Mouse (Mus musculus) hindbrain, embryonic 13.5 days (tissue): ENCODE measurements around the gene Htra2. TPM values are rescaled to one million over a fixed set of nuclear protein-coding genes. Genes with fewer than 3 reads are reported as not detected.

Source experiments
- ATAC-seq: fragments of 200-750 bp; cut with Nextera tagmentation; 2 replicates; pipeline ENCODE4 v1.8.0; 2017; ENCODE audit warnings: moderate TSS enrichment; ENCODE audit not compliant: low FRiP score
- H3K27ac ChIP-seq: fragments of 300-500 bp; sonication (generic); 2 replicates; pipeline ENCODE4 v1.5.1; 2015; ENCODE audit warnings: inconsistent platforms, mild to moderate bottlenecking, moderate library complexity
- H3K27me3 ChIP-seq: fragments of 300-500 bp; sonication (generic); 2 replicates; pipeline ENCODE4 v1.6.1; 2015; ENCODE audit warnings: mild to moderate bottlenecking, inconsistent platforms
- H3K36me3 ChIP-seq: fragments of 300-500 bp; sonication (generic); 2 replicates; pipeline ENCODE4 v1.6.1; 2015; ENCODE audit warnings: mild to moderate bottlenecking, inconsistent platforms
- H3K4me1 ChIP-seq: fragments of 300-500 bp; sonication (generic); replicated peaks from 2 replicates; pipeline ENCODE4 v1.6.1; 2015; ENCODE audit warnings: inconsistent platforms
- H3K4me2 ChIP-seq: fragments of 300-500 bp; sonication (generic); 2 replicates; pipeline ENCODE4 v1.6.1; 2015; ENCODE audit warnings: inconsistent platforms, mild to moderate bottlenecking, moderate library complexity
- H3K4me3 ChIP-seq: fragments of 300-500 bp; sonication (generic); 2 replicates; pipeline ENCODE4 v1.5.1; 2015; ENCODE audit warnings: mild to moderate bottlenecking, inconsistent platforms
- H3K9ac ChIP-seq: fragments of 300-500 bp; sonication (generic); 2 replicates; pipeline ENCODE4 v1.6.1; 2015; ENCODE audit warnings: mild to moderate bottlenecking, inconsistent platforms
- H3K9me3 ChIP-seq: fragments of 300-500 bp; sonication (generic); 2 replicates; pipeline ENCODE4 v1.6.1; 2016; ENCODE audit warnings: inconsistent platforms
- WGBS: fragments of 180-500 bp; shearing (Covaris S2); methylation state at CpG from one replicate; pipeline ENCODE4 v1.1.7; 2015; 5-methylcytosine and 5-hydroxymethylcytosine counted together
- polyA plus RNA-seq: library from polyadenylated mRNA; unstranded; fragments of >200 nt; fragmentation: Nextera tagmentation; extraction: Ambion mirVana; gene quantifications from 2 replicates; pipeline ENCODE4 v1.2.1, GENCODE M21; 2015

Htra2 gene
- polyA plus RNA-seq, 1 experiment from 2014 or later = 68.6 TPM

DNA sequence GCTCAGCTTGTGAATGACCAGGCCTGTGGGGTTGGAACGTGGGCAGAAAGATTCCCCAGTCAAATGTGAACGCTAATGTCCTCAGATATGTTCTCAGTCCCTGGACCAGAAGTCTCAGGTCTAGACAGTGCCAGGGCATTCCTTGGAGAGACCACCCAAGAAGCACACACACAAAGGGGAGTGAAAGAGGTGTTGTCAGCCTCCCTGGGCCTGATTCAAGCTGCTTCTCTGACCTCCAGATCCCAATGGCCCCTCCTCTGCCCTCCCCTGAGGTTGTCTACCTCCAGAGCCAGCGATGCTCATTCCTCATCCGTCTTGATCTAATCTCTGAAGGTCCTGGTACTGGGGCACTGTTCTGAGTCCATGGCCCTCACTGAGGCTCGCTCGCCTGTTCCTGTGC, 11.5 kb downstream of the Htra2 start:
- no peak overlapping the region for H3K4me2 ChIP-seq
- 65% methylated on average over 6 of the region's 6 CpGs for WGBS
- H3K9ac ChIP-seq = no peak overlapping the region
- no peaks in the 10 kb centered on the region for H3K36me3 ChIP-seq
- peaks cover 4% of the 10 kb centered on the region for H3K4me1 ChIP-seq
- H3K4me3 ChIP-seq = no peak overlapping the region
- H3K27me3 ChIP-seq = no peaks in the 10 kb centered on the region
- ATAC-seq = no peak
- no peaks in the 10 kb centered on the region for H3K9me3 ChIP-seq
- no peak overlapping the region for H3K27ac ChIP-seq

DNA sequence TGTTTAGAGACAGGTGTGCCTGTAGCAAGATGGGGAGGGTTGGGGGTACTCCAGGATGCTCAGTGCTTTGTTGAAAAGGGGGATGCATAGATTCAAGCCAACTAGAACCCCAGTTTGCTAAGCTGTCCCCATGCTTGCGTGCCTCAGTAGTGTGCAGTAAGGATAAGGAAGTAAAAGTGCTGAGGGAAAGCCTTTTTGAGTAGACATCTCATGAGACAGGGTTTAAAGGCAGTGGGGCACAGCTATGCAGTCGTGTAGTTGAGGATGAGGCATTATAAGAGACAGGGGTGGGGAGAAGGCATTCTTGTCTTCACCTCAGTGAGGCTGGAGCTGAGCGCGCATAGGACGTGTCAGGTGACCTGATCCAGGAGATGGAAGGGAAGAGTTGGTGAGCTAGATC, 14.5 kb downstream of the Htra2 start:
- Histone ChIP-seq H3K27me3 (peaks cover 6% of the 10 kb centered on the region), H3K36me3 (no peaks in the 10 kb centered on the region), H3K4me1 (peaks cover 9% of the 10 kb centered on the region), H3K9me3 (no peaks in the 10 kb centered on the region), H3K9ac (no peak overlapping the region), H3K27ac (no peak overlapping the region), H3K4me2 (no peak overlapping the region), H3K4me3 (no peak overlapping the region)
- no peak for ATAC-seq
- WGBS = 80% methylated on average over 5 of the region's 5 CpGs

DNA sequence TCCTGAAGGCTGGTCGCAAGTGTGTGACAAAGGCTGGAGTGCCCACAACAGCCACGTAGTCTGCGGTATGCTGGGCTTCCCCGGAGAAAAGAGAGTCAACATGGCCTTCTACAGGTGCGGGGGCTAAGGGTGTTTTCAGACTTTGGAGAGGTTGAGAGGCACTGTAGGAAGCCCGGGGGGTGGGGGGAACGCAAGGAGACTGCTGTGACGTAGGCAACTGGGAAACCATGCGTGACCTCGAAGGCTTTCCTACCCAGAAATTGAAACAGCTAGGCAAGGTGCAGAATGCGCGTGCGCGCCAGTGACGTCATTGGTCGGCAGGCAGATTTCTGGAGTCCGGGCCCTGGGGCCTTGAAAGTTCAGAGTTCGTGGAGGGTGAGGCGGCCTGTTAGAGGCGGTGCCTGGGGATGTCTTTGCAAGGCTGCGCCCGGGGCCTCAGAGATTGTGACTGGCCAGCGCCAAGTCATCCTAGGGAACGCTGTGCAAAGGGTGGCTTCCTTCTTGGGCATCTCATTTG, 16.5 kb downstream of the Htra2 start:
- Histone ChIP-seq H3K9me3 (no peaks in the 10 kb centered on the region), H3K27me3 (peaks cover 25% of the 10 kb centered on the region), H3K36me3 (no peaks in the 10 kb centered on the region), H3K4me2 (peak overlapping the region; percentile 53), H3K9ac (peak overlapping the region; percentile 43), H3K4me3 (peak overlapping the region; percentile 26), H3K4me1 (peaks cover 20% of the 10 kb centered on the region), H3K27ac (no peak overlapping the region)
- 5% methylated on average over 24 of the region's 24 CpGs for WGBS
- peak; percentile 65 for ATAC-seq

DNA sequence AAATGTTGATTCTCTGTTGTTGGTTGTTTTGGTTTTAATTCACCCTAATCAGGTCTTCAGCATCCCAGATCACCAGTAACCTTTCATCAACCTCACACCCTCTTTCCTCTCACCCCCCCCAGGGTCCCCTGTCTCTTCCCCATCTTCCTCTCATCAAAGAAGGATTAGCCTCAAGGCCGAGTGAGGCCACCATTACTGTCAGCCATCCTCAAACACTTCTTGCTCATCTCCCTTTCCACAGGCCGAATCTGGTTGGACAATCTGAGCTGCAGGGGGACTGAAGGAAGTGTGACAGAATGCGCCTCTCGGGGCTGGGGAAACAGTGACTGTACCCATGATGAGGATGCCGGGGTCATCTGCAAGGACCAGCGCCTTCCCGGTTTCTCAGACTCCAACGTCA, 17.9 kb downstream of the Htra2 start:
- Histone ChIP-seq H3K4me1 (peaks cover 34% of the 10 kb centered on the region), H3K9me3 (no peaks in the 10 kb centered on the region), H3K4me2 (no peak overlapping the region), H3K4me3 (no peak overlapping the region), H3K27me3 (peaks cover 39% of the 10 kb centered on the region), H3K9ac (no peak overlapping the region), H3K36me3 (no peaks in the 10 kb centered on the region), H3K27ac (no peak overlapping the region)
- 88% methylated on average over 8 of the region's 8 CpGs for WGBS
- ATAC-seq = no peak

DNA sequence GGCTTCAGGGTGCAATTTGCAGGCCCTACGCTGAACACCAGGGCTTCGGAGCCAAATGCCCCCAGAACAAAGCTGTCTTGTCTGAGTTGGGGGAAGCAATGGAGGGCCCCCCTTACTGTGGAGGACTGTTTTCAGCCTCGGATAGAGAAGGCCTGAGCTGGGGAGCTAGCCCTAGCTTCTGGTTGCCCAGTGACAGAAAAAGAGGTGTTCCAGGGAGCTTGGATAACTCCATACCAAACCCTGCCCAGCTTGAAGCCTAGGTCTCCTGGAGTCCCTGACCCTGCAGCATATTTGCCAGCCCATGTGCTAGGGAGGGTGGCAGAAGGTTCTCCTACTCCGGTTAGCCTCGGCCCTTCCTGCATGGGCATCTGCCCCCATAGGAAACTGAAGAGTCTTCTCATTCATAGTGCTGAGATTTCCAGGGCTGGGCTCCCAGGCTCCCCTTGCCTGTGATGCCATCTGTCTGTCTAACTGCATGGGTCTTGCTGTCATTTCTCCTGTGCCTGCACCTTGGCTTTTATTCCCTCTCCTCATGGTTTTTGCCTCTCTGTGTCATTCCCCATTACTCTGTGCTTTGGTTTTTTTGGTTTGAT, 20.5 kb downstream of the Htra2 start:
- peak overlapping the region; percentile 76 for H3K4me2 ChIP-seq
- H3K27ac ChIP-seq = no peak overlapping the region
- no peaks in the 10 kb centered on the region for H3K36me3 ChIP-seq
- WGBS = 16% methylated on average over 5 of the region's 5 CpGs
- no peak for ATAC-seq
- peak overlapping the region; percentile 63 for H3K9ac ChIP-seq
- peak overlapping the region; percentile 48 for H3K4me3 ChIP-seq
- no peaks in the 10 kb centered on the region for H3K9me3 ChIP-seq
- H3K4me1 ChIP-seq = peaks cover 38% of the 10 kb centered on the region
- peaks cover 64% of the 10 kb centered on the region for H3K27me3 ChIP-seq

DNA sequence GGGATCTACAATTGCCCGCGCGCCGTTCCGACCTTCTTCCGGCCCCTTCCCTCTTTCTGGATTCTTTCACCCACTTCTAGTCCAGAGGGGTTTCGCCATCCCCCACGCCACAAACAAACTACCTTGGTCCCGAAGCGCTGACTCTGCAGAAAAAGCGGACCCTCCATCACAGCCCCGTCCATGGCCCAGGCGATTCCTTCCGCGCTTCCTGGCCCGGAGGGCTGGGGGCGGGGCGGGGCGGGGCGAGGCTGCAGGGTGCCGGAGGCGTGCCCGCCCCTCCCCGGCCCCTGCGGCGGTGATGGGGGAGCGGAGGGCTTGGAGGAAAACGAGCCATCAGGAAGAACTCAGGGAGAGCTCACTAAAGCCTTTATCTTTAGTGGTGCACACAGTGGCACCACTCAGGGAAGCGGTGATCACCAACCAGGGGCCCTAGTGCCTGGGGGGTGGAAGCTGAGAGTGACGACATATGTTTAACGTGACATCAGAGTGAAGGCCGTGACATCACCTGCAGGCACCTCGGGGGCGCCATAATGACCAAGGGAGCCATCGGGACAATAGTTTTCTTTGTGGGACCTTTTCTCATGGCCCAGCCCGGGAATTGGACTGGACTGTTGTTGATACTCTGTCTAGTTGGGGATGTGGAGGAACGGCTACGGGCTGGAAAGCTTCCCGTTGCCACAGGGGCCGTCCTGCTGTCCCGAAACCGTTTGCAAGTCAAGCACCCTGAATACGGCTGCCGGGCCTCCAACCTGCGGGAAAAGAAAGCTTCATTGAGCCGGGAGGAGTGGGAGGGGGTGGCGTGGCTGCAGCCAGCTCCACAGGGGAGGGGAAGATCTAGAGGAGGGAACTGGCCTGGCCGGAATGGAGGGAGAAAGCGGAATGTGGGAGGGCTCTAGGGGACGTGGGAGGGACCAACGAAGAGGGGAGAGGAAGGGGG, 21.6 kb downstream of the Htra2 start, which contains the start of the genes Dok1 and Loxl3:
Gene Dok1 (minus strand): TSS at position 223 of the 937 bp plus-strand sequence.
Gene Loxl3 (plus strand): TSS at position 925 of the 937 bp plus-strand sequence.
- Histone ChIP-seq H3K36me3 (no peaks in the 10 kb centered on the region), H3K4me3 (peak within 1 kb of the TSS; percentile 48), H3K27ac (peak within 1 kb of the TSS; percentile 53), H3K4me1 (peaks cover 34% of the 10 kb centered on the region), H3K9ac (peak within 1 kb of the TSS; percentile 63), H3K4me2 (peak within 1 kb of the TSS; percentile 76), H3K27me3 (peaks cover 70% of the 10 kb centered on the region), H3K9me3 (no peaks in the 10 kb centered on the region)
- peak; percentile 67 for ATAC-seq
- under 1% methylated on average over 51 of the region's 51 CpGs for WGBS

DNA sequence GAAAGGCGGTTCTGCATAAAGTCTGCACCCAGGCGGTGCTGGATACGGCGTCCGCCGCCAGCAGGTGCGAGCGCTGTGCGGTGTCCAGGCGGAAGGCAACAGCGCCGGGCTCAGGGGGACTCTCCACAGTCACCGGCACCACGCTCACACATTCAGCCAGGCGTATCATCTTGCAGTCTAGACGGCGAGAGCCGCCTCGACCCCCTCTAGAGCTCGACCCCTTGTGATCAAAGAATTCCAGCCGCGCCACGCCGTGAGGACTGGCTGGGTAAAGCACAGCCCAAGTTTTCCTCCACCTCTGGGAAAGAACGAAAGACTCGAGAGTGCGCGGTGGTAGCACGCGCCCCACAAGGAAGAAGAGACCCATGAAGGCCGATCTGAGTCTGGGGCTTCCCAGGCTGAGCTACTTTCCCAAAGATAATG, 22.3 kb downstream of the Htra2 start:
- Histone ChIP-seq H3K4me2 (peak overlapping the region; percentile 76), H3K36me3 (no peaks in the 10 kb centered on the region), H3K27ac (0 out of 2 replicates have a peak overlapping the region, but pooled peaks have one; percentile 53), H3K9me3 (no peaks in the 10 kb centered on the region), H3K4me3 (peak overlapping the region; percentile 48), H3K9ac (peak overlapping the region; percentile 63; the same call in 1 of the 2 replicates), H3K4me1 (peaks cover 29% of the 10 kb centered on the region), H3K27me3 (peaks cover 77% of the 10 kb centered on the region)
- peak; percentile 40; the same call in 1 of the 2 replicates for ATAC-seq
- 2% methylated on average over 31 of the region's 31 CpGs for WGBS

DNA sequence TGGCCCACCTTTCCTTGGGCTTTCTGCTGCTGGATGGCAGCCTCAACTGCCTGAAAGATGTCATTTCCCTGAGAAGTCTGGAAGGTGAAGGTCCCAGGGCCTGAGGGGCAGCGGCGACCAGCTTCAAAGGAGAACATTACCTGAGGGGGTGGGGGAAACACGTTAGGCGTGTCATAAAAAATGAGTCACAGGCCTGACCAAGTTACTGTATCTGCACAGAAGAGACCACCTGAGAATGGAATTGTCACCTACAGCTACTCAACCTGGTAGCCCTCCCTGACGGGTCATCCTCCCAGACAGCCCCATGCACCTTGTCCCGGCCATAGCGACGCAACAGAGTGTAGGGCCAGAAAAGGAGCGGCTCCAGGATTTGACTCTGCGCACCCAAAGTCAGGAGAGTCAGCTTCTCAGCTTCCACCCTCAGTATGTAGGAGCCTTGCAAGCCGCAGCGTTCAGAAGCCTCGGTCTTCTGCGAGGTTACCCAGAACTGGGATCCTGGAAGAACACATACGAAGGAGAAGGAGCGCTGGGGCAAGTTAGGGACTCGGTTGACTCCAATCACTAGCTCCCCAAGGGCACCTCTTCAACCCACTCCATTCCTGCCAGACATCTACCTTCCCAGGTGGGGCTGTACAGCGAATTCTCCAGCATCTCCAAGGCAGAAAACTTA, 23.0 kb downstream of the Htra2 start:
- H3K4me1 ChIP-seq = peaks cover 29% of the 10 kb centered on the region
- H3K27ac ChIP-seq = no peak overlapping the region
- no peak for ATAC-seq
- peak overlapping the region; percentile 76 for H3K4me2 ChIP-seq
- H3K9ac ChIP-seq = peak overlapping the region; percentile 63; the same call in 1 of the 2 replicates
- peak overlapping the region; percentile 48 for H3K4me3 ChIP-seq
- peaks cover 84% of the 10 kb centered on the region for H3K27me3 ChIP-seq
- no peaks in the 10 kb centered on the region for H3K9me3 ChIP-seq
- H3K36me3 ChIP-seq = no peaks in the 10 kb centered on the region
- WGBS = 19% methylated on average over 18 of the region's 18 CpGs

DNA sequence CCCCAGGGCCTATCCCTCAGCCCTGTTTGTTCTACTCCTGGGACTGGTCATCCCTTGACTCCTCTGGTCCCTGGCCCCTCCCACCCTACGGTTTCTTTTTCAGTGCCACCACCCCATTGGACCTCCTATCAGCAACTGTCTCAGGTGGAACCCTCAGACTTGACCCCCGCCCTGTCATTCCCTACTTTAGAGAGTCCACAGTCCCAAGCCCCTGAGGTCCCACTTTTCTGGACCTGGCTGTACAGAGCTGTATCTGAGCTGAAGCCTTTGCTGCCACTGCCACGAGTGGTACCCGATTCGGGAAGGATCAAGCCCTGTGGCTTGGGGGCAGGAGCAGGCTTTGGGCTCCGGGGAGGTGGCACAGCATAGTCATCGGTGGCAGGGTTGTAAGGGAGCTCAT, 24.0 kb downstream of the Htra2 start:
- no peak overlapping the region for H3K9ac ChIP-seq
- no peaks in the 10 kb centered on the region for H3K9me3 ChIP-seq
- H3K27ac ChIP-seq = no peak overlapping the region
- ATAC-seq = no peak
- H3K4me1 ChIP-seq = peaks cover 29% of the 10 kb centered on the region
- H3K36me3 ChIP-seq = no peaks in the 10 kb centered on the region
- 66% methylated on average over 7 of the region's 7 CpGs for WGBS
- no peak overlapping the region for H3K4me3 ChIP-seq
- peaks cover 83% of the 10 kb centered on the region for H3K27me3 ChIP-seq
- no peak overlapping the region for H3K4me2 ChIP-seq

DNA sequence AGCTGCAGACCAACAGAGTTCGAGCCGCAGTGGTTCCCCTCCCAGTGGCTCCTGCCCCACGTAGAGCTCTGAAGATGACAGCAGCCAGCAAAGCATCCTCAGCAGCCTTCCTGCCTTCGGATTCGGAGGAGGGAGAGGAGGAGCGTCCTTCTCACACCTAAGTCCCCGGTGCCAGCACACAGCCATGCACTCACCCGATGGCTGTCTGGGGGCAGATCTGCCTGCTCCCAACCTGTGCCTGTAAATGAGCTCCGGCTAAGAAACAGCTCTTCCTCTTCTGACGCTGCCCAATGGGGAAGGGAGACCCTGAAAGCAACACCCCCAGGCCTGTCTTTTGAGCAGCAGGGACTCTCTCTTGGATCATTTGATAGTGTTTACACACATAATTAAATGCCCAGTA, 25.3 kb downstream of the Htra2 start:
- Histone ChIP-seq H3K27me3 (peaks cover 73% of the 10 kb centered on the region), H3K27ac (no peak overlapping the region)

DNA sequence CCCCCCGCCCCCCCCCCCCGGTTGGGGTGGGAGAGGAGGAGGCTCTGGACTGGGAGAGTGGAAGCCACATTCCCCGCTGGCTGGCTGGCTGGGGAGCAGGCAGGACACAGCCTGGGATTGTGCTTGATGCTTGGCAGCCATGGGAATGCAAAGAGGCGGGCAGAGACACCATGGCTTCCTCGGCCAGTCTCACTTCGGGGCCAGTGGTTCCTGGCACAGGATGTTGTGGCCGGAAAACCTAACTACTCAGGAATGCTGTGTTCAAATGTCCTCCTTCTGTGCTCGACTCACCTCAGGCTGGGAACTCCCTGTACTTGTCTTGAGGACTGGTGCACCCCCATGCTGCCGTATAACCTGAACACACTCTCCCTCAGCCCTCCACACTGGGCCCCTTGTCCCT, 27.4 kb downstream of the Htra2 start:
- no peaks in the 10 kb centered on the region for H3K36me3 ChIP-seq
- no peak for ATAC-seq
- H3K27me3 ChIP-seq = peaks cover 53% of the 10 kb centered on the region
- no peak overlapping the region for H3K4me3 ChIP-seq
- whole genome bisulfite sequencing = 62% methylated on average over 7 of the region's 9 CpGs
- H3K4me2 ChIP-seq = no peak overlapping the region
- no peak overlapping the region for H3K27ac ChIP-seq
- no peak overlapping the region for H3K9ac ChIP-seq
- no peaks in the 10 kb centered on the region for H3K9me3 ChIP-seq
- H3K4me1 ChIP-seq = peaks cover 9% of the 10 kb centered on the region

More for the DNA sequence above, 25.3 kb downstream of the Htra2 start:
- H3K4me2 ChIP-seq = no peak overlapping the region
- H3K4me1 ChIP-seq = peaks cover 29% of the 10 kb centered on the region
- no peaks in the 10 kb centered on the region for H3K9me3 ChIP-seq
- H3K36me3 ChIP-seq = no peaks in the 10 kb centered on the region
- ATAC-seq = no peak
- 28% methylated on average over 10 of the region's 10 CpGs for WGBS
- no peak overlapping the region for H3K4me3 ChIP-seq
- H3K9ac ChIP-seq = 0 out of 2 replicates have a peak overlapping the region, but pooled peaks have one; percentile 35

DNA sequence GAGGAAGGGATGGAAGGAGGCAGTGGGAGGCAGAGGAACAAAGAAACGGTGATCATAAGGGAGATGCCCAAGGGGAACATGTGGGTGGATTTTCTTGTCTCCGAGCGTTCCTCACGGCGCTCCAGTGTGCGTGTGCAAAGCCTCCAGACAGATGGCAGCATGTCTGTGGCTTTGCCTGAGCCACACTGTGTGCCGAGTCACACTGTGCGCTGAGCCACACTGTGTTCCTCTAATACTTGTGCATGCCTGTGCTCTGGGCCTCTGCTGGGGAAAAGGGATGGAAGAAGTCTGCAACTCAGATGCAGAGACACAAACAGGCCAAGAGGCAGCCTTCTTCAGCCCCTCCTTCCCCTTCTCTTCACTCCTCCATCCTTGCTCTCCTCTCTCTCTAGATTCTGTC, 27.8 kb downstream of the Htra2 start:
- Histone ChIP-seq H3K9me3 (no peaks in the 10 kb centered on the region), H3K4me2 (no peak overlapping the region), H3K27me3 (peaks cover 49% of the 10 kb centered on the region), H3K4me3 (no peak overlapping the region), H3K9ac (no peak overlapping the region), H3K36me3 (no peaks in the 10 kb centered on the region), H3K4me1 (peaks cover 5% of the 10 kb centered on the region), H3K27ac (no peak overlapping the region)
- no peak for ATAC-seq
- WGBS = 68% methylated on average over 8 of the region's 8 CpGs
